Mouse (Mus musculus) neural tube, embryonic 11.5 days (tissue): ENCODE results near the gene Lingo2. TPM values are rescaled to one million over a fixed set of nuclear protein-coding genes. Genes with fewer than 3 reads are reported as not detected.

ENCODE experiments used
- microRNA counts: library from miRNA; unstranded; fragments of <30 nt; microRNA quantifications from one replicate; lab custom pipeline; 2015
- microRNA-seq: library from miRNA; unstranded; fragments of <30 nt; microRNA quantifications from one replicate; pipeline ENCODE4, GENCODE M21; 2016
- polyA plus RNA-seq: library from polyadenylated mRNA; unstranded; fragments of >200 nt; fragmentation: Nextera tagmentation; extraction: Ambion mirVana; gene quantifications from 2 replicates; pipeline ENCODE4 v1.2.1, GENCODE M21; 2014

The Lingo2 gene
- polyA plus RNA-seq, 1 experiment from 2014 or later, result 2.5 TPM

MicroRNAs within 50 kb of the gene (microRNA counts, 519-probe panel; counts per million panel counts)
- microRNA mmu-miR-873 (lab: Ali Mortazavi, UCI) (171 counts per million, percentile 57 among the panel's probes with 10 or more counts), microRNA mmu-miR-876-3p (lab: Ali Mortazavi, UCI) (171 counts per million, percentile 57 among the panel's probes with 10 or more counts), microRNA mmu-miR-876-5p (lab: Ali Mortazavi, UCI) (171 counts per million, percentile 57 among the panel's probes with 10 or more counts)

Small RNA genes within 50 kb of the gene (microRNA-seq; reads per million reads assigned to microRNA genes)
- gene Mir873a (not detected), gene Mir873b (not detected), gene Mir876 (not detected)
